Mouse (Mus musculus) heart, postnatal 0 days (tissue): ENCODE measurements around the gene Hist1h3d.

Experiments
- CTCF ChIP-seq: IDR thresholded peaks from 2 replicates; pipeline ENCODE4 v1.5.1; 2016; ENCODE audit warnings: antibody characterized with exemption, control low read depth, low read depth
- EP300 ChIP-seq: IDR thresholded peaks from 2 replicates; pipeline ENCODE4 v1.6.1; 2016; ENCODE audit warnings: antibody characterized with exemption, low read depth

DNA sequence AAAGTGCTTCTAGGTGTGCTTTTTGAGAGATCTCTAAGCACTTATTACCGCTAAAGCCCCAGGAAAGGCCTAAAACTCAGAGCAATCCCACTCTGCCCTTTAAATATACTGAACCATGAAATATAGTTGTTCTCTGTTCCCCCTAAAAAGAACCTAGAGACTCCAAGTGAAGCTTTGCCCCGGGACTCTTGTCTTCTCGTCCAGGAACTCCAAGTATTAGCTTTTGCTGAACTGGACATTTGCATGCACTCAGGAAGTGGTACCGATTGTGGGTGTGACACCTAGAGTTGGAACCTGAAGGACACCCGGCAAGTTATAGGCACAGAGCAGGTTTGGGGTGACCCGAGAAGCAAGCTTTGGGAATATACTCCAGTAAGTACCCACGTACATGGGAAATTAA is 15.6 kb downstream of the Hist1h3d start:
- no peak for TF ChIP-seq CTCF
- TF ChIP-seq EP300 = no peak
